Mouse (Mus musculus): ENCODE measurements at regions not wholly inside any gene's neighbourhood (a gene's known extent, or its start where the extent isn't known, plus 50 kb on each side); places are given as distances from the start of the nearest gene placed in this dataset.

DNA sequence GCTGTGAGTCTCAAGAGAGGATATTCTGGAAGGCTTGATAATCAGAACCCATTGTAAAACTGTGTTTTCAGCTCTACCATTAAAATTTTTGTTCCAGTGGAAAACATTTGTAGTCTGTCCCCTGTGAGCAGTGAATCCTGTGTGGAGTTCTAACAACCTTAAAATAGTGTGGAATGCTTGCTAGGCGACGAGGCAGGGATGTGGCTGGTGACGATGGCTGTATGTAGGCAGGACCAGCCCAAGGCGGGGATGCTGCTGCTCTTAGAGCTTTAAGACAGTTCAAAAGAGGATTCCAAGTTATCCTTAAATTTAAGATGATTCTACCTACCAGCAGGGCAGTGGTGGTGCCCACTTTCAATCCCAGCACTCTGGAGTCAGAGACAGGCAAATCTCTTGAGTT lies 1151.9 kb upstream of the A1bg start:
- DNase-seq, result no peak

- DNase-seq, result no peak
Observed at GRCm38 (mm10) chr15:62073595-62073994, 1150.8 kb upstream of the A1bg start.

DNA sequence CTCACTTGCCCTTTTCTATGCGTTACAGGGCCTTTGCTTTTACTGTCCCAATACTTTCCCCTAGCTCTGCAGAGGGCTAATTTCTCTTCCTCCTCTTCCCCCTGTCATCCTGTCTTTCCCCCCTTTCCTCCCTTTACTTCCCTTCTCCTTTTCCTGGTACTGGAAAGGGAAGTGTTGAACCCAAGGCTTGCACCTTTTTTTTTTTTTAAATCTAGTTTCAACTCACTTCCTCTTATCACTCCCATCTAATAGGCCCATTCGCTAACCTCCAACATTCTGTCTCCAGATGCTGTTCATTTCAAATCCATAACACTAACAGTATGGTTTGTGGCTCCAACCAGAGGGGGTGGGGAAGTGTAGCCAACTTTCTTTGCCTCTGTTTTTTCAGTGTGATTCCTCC lies 1148.5 kb upstream of the A1bg start:
- no peak for DNase-seq

DNA sequence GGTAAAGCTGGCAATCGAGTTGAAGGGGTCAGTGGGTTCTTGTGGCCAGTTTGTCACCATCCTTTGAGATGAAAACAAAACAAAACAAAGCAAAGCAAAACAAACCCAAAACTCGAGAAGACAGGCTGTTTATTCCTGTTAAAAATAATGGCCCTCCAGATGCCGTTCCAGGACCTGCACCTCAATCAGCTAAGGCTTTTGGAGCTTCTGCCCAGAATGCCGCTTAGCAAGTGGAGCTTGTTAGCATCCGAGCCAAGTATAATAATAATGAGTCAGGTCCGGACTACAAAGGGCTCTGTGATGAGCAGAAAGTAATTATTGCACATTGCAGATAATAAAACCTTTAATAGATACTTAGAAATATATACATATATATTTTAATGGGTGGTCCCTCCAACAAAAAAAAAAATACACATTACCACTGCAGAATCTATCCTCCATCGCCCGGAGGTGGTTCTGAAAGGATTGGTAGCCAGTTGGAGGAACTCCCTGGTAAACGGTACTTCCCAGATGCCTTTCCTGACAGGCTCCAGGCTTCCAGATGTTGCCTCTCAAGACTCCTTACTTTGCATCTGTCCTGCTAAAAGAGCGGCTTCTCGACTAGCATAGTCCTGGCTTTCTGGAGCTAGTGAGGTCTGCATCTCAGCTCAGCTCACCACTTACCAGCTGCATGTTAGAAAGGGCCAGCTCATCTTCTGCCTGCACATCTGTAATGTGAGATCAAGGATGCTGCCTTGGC lies 1145.8 kb upstream of the A1bg start:
- no peak for DNase-seq

GRCm38 (mm10) chr15:62064399-62064798 lies 1141.6 kb upstream of the A1bg start:
- no peak for DNase-seq

GRCm38 (mm10) chr15:62057449-62057848 lies 1134.6 kb upstream of the A1bg start:
- no peak for DNase-seq

GRCm38 (mm10) chr15:62056889-62057288 lies 1134.1 kb upstream of the A1bg start:
- no peak for DNase-seq

DNA sequence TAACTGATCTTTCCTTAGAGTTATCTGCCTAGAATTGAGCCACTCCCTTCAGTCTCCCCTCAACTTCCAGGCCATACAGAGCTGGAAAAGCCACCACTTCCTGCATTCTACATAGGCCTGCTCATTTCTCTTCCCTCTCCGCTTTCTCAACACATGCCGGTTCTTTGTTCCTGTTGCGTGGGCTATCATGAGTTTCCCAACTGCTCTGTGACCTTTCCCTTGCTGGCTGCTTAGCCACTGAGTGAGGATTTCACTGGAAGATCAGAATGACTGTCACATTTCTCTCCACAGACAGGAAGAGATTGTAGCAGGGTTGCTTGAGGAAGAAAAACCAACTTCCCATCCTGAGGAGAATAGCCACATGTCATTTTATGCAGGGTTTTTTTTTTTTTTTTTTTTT lies 1133.6 kb upstream of the A1bg start:
- no peak for DNase-seq

DNA sequence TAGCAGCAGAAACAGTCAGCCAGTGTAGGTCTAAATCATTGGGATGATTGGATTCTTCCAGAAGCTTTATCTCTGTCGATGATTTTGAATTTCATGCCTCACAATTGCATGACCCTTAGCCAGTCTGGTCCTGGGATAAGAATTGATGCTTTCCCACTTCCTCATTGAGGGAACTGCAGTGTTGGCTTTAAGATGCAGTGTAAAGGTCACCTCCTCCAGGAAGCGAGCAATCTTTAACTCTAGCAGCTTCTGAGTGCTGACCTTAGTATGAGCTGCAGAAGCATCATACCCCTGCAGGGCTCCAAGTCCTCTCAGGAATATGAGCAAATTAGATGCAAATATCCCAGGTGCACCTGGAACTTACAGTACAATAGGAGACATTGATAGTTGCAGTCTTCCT lies 1132.2 kb upstream of the A1bg start:
- DNase-seq, result no peak

DNA sequence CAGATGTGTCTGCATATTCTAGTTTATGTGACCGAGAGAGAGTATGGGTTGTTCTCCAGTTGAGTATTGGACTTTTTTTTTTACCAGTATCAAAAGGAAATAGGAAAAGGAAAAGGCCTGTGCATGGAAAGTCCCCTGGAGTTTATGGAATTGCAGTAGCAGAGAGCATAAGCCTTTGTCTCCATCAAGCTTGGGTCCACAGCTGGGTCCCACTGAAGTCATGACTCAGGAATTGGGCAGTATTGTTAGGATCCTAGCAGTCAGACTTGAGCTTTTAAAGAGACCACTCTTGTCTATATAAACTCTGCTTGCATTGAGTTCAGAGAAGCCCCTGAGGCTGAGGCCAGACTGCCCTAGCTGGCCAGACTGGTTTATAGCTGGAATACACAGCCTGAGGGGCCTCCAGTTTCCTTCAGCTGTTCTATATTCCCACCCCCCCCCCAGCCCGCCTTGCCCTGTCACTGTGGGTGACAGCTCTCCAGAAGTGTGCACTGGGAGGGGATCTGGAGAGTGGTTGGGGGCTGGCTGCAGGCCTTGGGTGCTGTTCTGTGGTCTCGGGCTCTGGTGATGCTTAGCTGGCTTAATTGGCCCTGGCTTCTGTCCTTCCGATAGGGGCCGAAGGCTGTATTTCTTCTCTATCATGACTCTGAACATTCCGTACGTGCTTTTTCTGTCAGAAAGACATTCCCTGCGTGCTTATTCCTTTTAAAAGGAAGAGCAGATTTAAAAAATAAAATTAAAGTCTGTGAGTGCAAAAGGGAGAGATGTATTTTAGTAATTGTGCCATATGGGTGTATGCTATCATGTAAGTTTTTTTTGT lies 1130.8 kb upstream of the A1bg start:
- no peak for DNase-seq

DNA sequence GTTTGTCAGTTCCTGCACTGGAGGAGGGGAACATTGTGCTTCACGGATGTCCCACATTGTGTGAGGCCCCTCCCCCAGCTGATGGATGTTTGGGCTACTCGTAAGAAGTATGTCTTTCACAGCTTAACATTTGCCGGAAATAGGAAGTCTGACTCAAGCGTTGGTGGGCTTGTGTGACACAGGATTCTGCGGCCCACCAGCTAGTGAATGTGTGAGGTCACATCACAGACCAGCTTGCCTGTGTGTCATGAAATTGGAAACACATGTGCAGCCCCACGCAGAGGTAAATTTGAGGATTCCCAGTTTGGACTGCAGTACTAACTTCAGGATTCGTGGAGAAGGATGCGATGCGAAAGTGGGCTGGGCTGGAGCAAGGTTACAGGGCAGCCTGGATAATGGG lies 1126.6 kb upstream of the A1bg start:
- DNase-seq, result no peak

GRCm38 (mm10) chr15:62048981-62049380 lies 1126.2 kb upstream of the A1bg start:
- DNase-seq, result no peak

GRCm38 (mm10) chr15:62046276-62046675 lies 1123.5 kb upstream of the A1bg start:
- DNase-seq, result no peak

GRCm38 (mm10) chr15:62044654-62045335 lies 1122.0 kb upstream of the A1bg start:
- no peak for DNase-seq

DNA sequence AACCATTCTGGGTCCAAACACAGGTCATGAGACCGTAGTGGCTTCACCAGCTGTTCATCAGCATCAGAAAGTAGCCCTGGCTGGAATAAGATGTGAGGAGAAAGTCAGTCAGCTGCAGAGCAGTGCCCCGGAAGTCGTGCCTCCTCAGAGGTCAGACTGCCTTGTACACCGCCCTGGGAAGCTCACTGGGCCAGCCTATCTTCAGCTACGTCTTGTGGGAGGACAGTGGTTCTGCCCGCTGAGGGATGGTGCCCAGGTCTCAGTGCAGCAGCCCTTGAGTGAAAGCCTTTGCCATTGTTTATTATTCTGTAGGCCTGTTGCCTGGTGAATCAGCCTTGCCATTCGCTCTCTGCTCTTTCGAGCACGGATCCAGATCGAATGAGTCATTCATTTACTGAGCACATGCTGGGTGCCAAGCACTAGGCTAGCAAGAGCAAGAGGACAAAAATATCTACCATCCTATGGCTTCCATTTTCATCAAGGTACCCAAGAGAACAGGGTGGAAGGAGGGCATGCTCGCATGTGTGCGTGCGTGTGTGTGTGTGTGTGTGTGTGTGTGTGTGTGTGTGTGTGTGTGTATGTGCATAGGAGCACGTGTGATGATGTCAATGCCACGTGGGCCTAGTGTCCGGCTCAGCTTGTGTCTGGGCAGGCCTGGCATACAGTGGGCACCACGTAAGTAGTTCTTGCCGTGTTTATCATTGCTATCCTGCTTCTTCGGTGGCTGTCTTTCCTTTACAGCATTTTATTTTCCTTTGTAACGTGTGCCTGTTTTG lies 1121.0 kb upstream of the A1bg start:
- DNase-seq, result peak; percentile 49 to 62

DNA sequence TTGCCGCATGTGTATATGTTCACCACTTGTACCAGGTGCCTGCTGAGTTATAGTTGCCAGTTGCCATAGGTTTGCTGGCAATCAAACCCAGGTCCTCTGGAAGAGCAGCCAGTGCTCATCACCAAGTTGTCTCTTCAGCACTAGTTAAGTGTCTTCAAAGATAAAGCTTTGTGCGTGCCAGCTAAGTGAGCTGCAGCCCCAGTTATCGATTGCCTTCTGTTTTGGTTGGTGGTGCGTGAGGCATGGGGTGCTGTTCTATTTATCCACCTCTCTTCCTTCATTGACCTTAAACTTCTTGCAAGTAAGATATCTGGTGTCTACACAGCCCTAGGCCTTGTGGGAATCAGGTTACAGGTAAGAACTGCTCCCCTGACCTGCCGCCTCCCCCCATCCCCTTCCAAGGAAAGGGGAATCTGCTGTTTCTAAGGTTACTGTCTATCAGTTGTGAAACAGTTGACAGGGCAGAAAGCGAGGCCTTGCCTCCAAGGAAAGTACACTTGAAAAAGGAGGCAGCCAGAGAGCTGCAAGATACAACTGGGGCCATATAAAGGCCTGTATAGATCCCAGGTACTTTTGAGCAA lies 1120.2 kb upstream of the A1bg start:
- DNase-seq, result no peak

Measured in cerebellum, postnatal 25 days (tissue).